Mouse (Mus musculus): Measurements from ENCODE around the gene Zfp553. TPM values are rescaled to one million over a fixed set of nuclear protein-coding genes. Genes with fewer than 3 reads are reported as not detected.
A peak's percentile ranks its signal among the peaks of the same experiment; 100 is the strongest.

The Zfp553 gene
- polyA plus RNA-seq, 1 experiment = 10.8 TPM

GRCm38 (mm10) chr7:127194011-127194632, 38.7 kb upstream of the Zfp553 start:
- Histone ChIP-seq H3K36me3 (replicated peaks; ENCODE audit: low read length) (peaks cover 74% of the 10 kb centered on the region), H3K27me3 (replicated peaks) (no peaks in the 10 kb centered on the region), H3K9me3 (no peaks in the 10 kb centered on the region), H3K4me3 (replicated peaks) (peak overlapping the region; percentile 14), H3K4me1 (peaks cover 58% of the 10 kb centered on the region)
- TF ChIP-seq GATA1 (IDR thresholded peaks at IDR 0.05; ENCODE audit: borderline replicate concordance, low read length) (no peak), FLI1 (IDR thresholded peaks at IDR 0.05; ENCODE audit: low read length) (no peak)

GRCm38 (mm10) chr7:127194633-127195029, 38.2 kb upstream of the Zfp553 start:
- H3K27me3 ChIP-seq (replicated peaks) = no peaks in the 10 kb centered on the region
- H3K9me3 ChIP-seq = no peaks in the 10 kb centered on the region
- TF ChIP-seq GATA1 (IDR thresholded peaks at IDR 0.05; ENCODE audit: borderline replicate concordance, low read length) (no peak), FLI1 (IDR thresholded peaks at IDR 0.05; ENCODE audit: low read length) (no peak)
- peaks cover 58% of the 10 kb centered on the region for H3K4me1 ChIP-seq
- H3K4me3 ChIP-seq (replicated peaks) = peak overlapping the region; percentile 97
- H3K36me3 ChIP-seq (replicated peaks; ENCODE audit: low read length) = peaks cover 79% of the 10 kb centered on the region

- H3K4me1 ChIP-seq = peaks cover 66% of the 10 kb centered on the region
- H3K27me3 ChIP-seq (replicated peaks) = no peaks in the 10 kb centered on the region
- peak within 1 kb of the TSS; percentile 97 for H3K4me3 ChIP-seq (replicated peaks)
- H3K36me3 ChIP-seq (replicated peaks; ENCODE audit: low read length) = peaks cover 86% of the 10 kb centered on the region
- no peaks in the 10 kb centered on the region for H3K9me3 ChIP-seq
- TF ChIP-seq GATA1 (IDR thresholded peaks at IDR 0.05; ENCODE audit: borderline replicate concordance, low read length) (no peak), FLI1 (IDR thresholded peaks at IDR 0.05; ENCODE audit: low read length) (peak; percentile 97)
These were observed 37.1 kb upstream of the Zfp553 start, which contains the start of gene Cd2bp2 for GRCm38 (mm10) chr7:127195544-127196295. TSS of gene Cd2bp2 (minus strand) at chr7:127196050.

- no peak for TF ChIP-seq FLI1 (IDR thresholded peaks at IDR 0.05; ENCODE audit: low read length)
- TF ChIP-seq GATA1 (IDR thresholded peaks at IDR 0.05; ENCODE audit: borderline replicate concordance, low read length) = no peak
- Histone ChIP-seq H3K4me1 (peaks cover 68% of the 10 kb centered on the region), H3K36me3 (replicated peaks; ENCODE audit: low read length) (peaks cover 88% of the 10 kb centered on the region), H3K9me3 (no peaks in the 10 kb centered on the region), H3K27me3 (replicated peaks) (no peaks in the 10 kb centered on the region), H3K4me3 (replicated peaks) (peak overlapping the region; percentile 97)
These were observed 36.4 kb upstream of the Zfp553 start for GRCm38 (mm10) chr7:127196484-127196883.

- peak overlapping the region; percentile 99 for H3K4me3 ChIP-seq (replicated peaks)
- H3K36me3 ChIP-seq (replicated peaks; ENCODE audit: low read length) = peaks cover 41% of the 10 kb centered on the region
- H3K9me3 ChIP-seq = no peaks in the 10 kb centered on the region
- H3K4me1 ChIP-seq = peaks cover 62% of the 10 kb centered on the region
- TF ChIP-seq GATA1 (IDR thresholded peaks at IDR 0.05; ENCODE audit: borderline replicate concordance, low read length) (no peak), FLI1 (IDR thresholded peaks at IDR 0.05; ENCODE audit: low read length) (no peak)
- H3K27me3 ChIP-seq (replicated peaks) = no peaks in the 10 kb centered on the region
These were observed 26.3 kb upstream of the Zfp553 start for GRCm38 (mm10) chr7:127206606-127207005.

- Histone ChIP-seq H3K9me3 (no peaks in the 10 kb centered on the region), H3K4me3 (replicated peaks) (peak overlapping the region; percentile 99), H3K36me3 (replicated peaks; ENCODE audit: low read length) (peaks cover 32% of the 10 kb centered on the region), H3K27me3 (replicated peaks) (no peaks in the 10 kb centered on the region), H3K4me1 (peaks cover 72% of the 10 kb centered on the region)
- TF ChIP-seq GATA1 (IDR thresholded peaks at IDR 0.05; ENCODE audit: borderline replicate concordance, low read length) = no peak
- TF ChIP-seq FLI1 (IDR thresholded peaks at IDR 0.05; ENCODE audit: low read length) = no peak
These were observed 25.2 kb upstream of the Zfp553 start for GRCm38 (mm10) chr7:127207374-127208294.

- Histone ChIP-seq H3K36me3 (replicated peaks; ENCODE audit: low read length) (peaks cover 32% of the 10 kb centered on the region), H3K9me3 (no peaks in the 10 kb centered on the region), H3K4me1 (peaks cover 75% of the 10 kb centered on the region), H3K27me3 (replicated peaks) (no peaks in the 10 kb centered on the region), H3K4me3 (replicated peaks) (peak within 1 kb of the TSS; percentile 99)
- TF ChIP-seq FLI1 (IDR thresholded peaks at IDR 0.05; ENCODE audit: low read length) = no peak
- no peak for TF ChIP-seq GATA1 (IDR thresholded peaks at IDR 0.05; ENCODE audit: borderline replicate concordance, low read length)
These were observed 24.6 kb upstream of the Zfp553 start, which contains the start of gene Tbc1d10b for GRCm38 (mm10) chr7:127208295-127208552. TSS of gene Tbc1d10b (minus strand) at chr7:127208468.

- no peaks in the 10 kb centered on the region for H3K27me3 ChIP-seq (replicated peaks)
- H3K36me3 ChIP-seq (replicated peaks; ENCODE audit: low read length) = peaks cover 32% of the 10 kb centered on the region
- peaks cover 75% of the 10 kb centered on the region for H3K4me1 ChIP-seq
- H3K4me3 ChIP-seq (replicated peaks) = peak within 1 kb of the TSS; percentile 99
- TF ChIP-seq FLI1 (IDR thresholded peaks at IDR 0.05; ENCODE audit: low read length) (no peak; the same call in 1 of the 2 replicates), GATA1 (IDR thresholded peaks at IDR 0.05; ENCODE audit: borderline replicate concordance, low read length) (peak; percentile 80; the same call in 1 of the 3 replicates)
- H3K9me3 ChIP-seq = no peaks in the 10 kb centered on the region
These were observed 24.1 kb upstream of the Zfp553 start, which contains the start of gene Mylpf for GRCm38 (mm10) chr7:127208553-127209438. TSS of gene Mylpf (plus strand) at chr7:127208890.

GRCm38 (mm10) chr7:127209851-127210250, 23.0 kb upstream of the Zfp553 start:
- Histone ChIP-seq H3K4me3 (replicated peaks) (peak overlapping the region; percentile 99), H3K4me1 (peaks cover 80% of the 10 kb centered on the region), H3K27me3 (replicated peaks) (no peaks in the 10 kb centered on the region), H3K9me3 (no peaks in the 10 kb centered on the region), H3K36me3 (replicated peaks; ENCODE audit: low read length) (peaks cover 33% of the 10 kb centered on the region)
- TF ChIP-seq FLI1 (IDR thresholded peaks at IDR 0.05; ENCODE audit: low read length) = no peak
- no peak for TF ChIP-seq GATA1 (IDR thresholded peaks at IDR 0.05; ENCODE audit: borderline replicate concordance, low read length)

Data from megakaryocyte, embryonic 14.5 days (primary cell).